Mouse (Mus musculus): ENCODE data around the gene P3h4. TPM values are rescaled to one million over a fixed set of nuclear protein-coding genes. Genes with fewer than 3 reads are reported as not detected.

Gene P3h4
- total and polyA plus RNA-seq, 3 experiments: not detected

DNA sequence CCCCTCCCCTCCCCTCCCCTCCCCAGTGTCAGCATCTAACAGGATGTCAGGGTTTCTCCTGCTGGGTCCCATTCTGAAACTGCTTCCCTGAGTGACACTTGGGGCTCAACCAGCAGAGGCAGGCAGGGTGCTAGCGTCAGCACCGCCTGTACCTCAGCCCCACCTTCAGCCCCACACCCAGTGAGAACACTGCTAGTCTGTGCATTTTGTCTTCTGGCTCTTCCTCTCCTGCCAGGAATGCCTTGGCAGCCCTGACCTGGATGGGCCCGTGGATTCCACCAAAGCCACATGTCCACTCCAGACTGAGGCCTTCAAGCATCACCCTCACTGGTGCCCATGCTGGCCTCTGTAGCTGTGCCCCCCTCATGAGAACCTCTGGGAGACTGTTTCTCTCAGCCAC lies 5.0 kb downstream of the P3h4 start:
- dilution Hi-C loops (cut with MboI; ENCODE audit: extremely low pct_ligation_motif_present, extremely low pct_unique_long_range_greater_than_20kb, low sequenced_read_pairs) (no loop called here), in situ Hi-C loops (cut with MboI; ENCODE audit: low pct_ligation_motif_present, low pct_unique_long_range_greater_than_20kb, low sequenced_read_pairs) (loop anchor here (5.0 kb wide), 1 partner anchor 47 kb away; no protein-coding TSS in a partner anchor)
- Histone ChIP-seq H3K9me3 (replicated peaks; ENCODE audit: low read length) (no peaks in the 10 kb centered on the region), H3K27me3 (replicated peaks) (peaks cover 50% of the 10 kb centered on the region), H3K4me1 (ENCODE audit: control insufficient read depth in 1 of 2, insufficient read depth in 2 of 2) (peaks cover 0 to 6% of the 10 kb centered on the region in 2 experiments; a peak in 1 of 4 replicates), H3K4me2 (ENCODE audit: insufficient read depth, low read depth, poor library complexity, severe bottlenecking) (no peak overlapping the region), H3K79me2 (replicated peaks; ENCODE audit: control insufficient read depth, extremely low read depth, insufficient read depth, poor library complexity, severe bottlenecking) (no peaks in the 10 kb centered on the region), H3K4me3 (replicated peaks in 1 of 3; ENCODE audit: low read depth in 2 of 3, low read length in 2 of 3, poor library complexity in 1 of 3) (no peak overlapping the region), H3K9ac (ENCODE audit: insufficient read depth, low read depth) (no peak overlapping the region), H3K36me3 (replicated peaks in 1 of 2; ENCODE audit: control insufficient read depth in 1 of 2, insufficient read depth in 1 of 2, low read length in 1 of 2) (no peaks in the 10 kb centered on the region), H3K27ac (ENCODE audit: insufficient read depth, low read depth) (no peak overlapping the region)
- TF ChIP-seq MAZ (IDR thresholded peaks at IDR 0.05; ENCODE audit: low read depth, low read length) (no peak), BHLHE40 (IDR thresholded peaks at IDR 0.05; ENCODE audit: low read depth, low read length) (no peak), CHD2 (IDR thresholded peaks at IDR 0.05; ENCODE audit: low read length) (no peak), IRF4 (IDR thresholded peaks at IDR 0.05; ENCODE audit: low read depth, low read length) (no peak), MEF2A (IDR thresholded peaks at IDR 0.05; ENCODE audit: borderline replicate concordance, low read depth, low read length) (no peak), CTCF (conservative IDR thresholded peaks at IDR 0.05 in 1 of 2, IDR thresholded peaks at IDR 0.05 in 1 of 2; ENCODE audit: low read depth in 2 of 2, low read length in 2 of 2) (no peak), MAFK (IDR thresholded peaks at IDR 0.05; ENCODE audit: insufficient replicate concordance, low read length) (no peak), ELF1 (IDR thresholded peaks at IDR 0.05; ENCODE audit: low read depth, low read length) (no peak), JUN (IDR thresholded peaks at IDR 0.05; ENCODE audit: insufficient read depth, low read depth, low read length) (no peak), MAX (IDR thresholded peaks at IDR 0.05; ENCODE audit: low read length) (no peak), POLR2AphosphoS2 (IDR thresholded peaks at IDR 0.05; ENCODE audit: low read depth, low read length) (no peak), ZKSCAN1 (IDR thresholded peaks at IDR 0.05; ENCODE audit: borderline replicate concordance, low read depth, low read length) (no peak), UBTF (IDR thresholded peaks at IDR 0.05; ENCODE audit: low read depth, low read length) (no peak), KAT2A (IDR thresholded peaks at IDR 0.05; ENCODE audit: insufficient replicate concordance, low read length) (no peak), ETS1 (conservative IDR thresholded peaks at IDR 0.05; ENCODE audit: low read depth, low read length) (no peak)
- no peak for DNase-seq (ENCODE audit: extremely low read depth)

DNA sequence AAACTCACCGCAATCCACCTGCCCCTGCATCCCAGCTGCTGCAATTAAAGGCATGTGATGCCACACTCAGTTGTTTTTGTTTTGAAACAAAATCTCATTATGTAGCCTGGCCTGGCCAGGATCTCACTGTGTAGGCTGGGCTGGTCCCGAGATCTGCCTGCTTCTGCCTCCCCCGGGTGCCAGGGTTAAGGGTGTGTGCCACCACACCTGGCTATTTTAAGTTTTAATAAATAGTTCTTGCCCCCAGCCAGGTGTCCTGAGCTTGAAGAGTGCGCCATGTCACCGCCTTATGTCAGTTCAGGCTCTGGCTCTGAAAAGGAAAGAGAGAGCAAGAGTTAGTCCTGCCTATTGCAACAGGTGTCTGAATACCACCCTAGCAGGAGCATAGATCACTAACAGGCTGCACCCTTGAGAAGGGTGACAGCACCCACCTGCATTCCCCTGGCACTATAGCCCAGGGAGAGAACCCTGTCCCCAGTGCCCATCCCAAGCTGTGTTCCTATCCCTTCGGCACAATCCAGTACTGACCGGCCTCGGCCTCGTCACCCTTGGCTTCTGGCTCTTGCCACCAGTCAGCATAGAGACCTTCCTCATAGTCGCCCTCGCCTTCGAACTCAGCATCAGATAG lies 5.7 kb downstream of the P3h4 start:
- no peaks in the 10 kb centered on the region for H3K9me3 ChIP-seq (replicated peaks; ENCODE audit: low read length)
- H3K4me3 ChIP-seq (replicated peaks in 1 of 3; ENCODE audit: low read depth in 2 of 3, low read length in 2 of 3, poor library complexity in 1 of 3): no peak overlapping the region
- in situ Hi-C loops (cut with MboI; ENCODE audit: low pct_ligation_motif_present, low pct_unique_long_range_greater_than_20kb, low sequenced_read_pairs) (loop anchor here (5.0 kb wide), 1 partner anchor 47 kb away; no protein-coding TSS in a partner anchor), dilution Hi-C loops (cut with MboI; ENCODE audit: extremely low pct_ligation_motif_present, extremely low pct_unique_long_range_greater_than_20kb, low sequenced_read_pairs) (no loop called here)
- no peak overlapping the region for H3K27ac ChIP-seq (ENCODE audit: insufficient read depth, low read depth)
- peaks cover 0 to 6% of the 10 kb centered on the region in 2 experiments; a peak in 1 of 4 replicates for H3K4me1 ChIP-seq (ENCODE audit: control insufficient read depth in 1 of 2, insufficient read depth in 2 of 2)
- TF ChIP-seq E2F4 (IDR thresholded peaks at IDR 0.05; ENCODE audit: insufficient replicate concordance, low read depth, low read length) (no peak), JUN (IDR thresholded peaks at IDR 0.05; ENCODE audit: insufficient read depth, low read depth, low read length) (no peak), ZKSCAN1 (IDR thresholded peaks at IDR 0.05; ENCODE audit: borderline replicate concordance, low read depth, low read length) (no peak), CHD1 (IDR thresholded peaks at IDR 0.05; ENCODE audit: low read depth, low read length) (no peak), EP300 (IDR thresholded peaks at IDR 0.05; ENCODE audit: low read length) (no peak), BHLHE40 (IDR thresholded peaks at IDR 0.05; ENCODE audit: low read depth, low read length) (no peak), PAX5 (IDR thresholded peaks at IDR 0.05; ENCODE audit: low read length) (no peak), IRF4 (IDR thresholded peaks at IDR 0.05; ENCODE audit: low read depth, low read length) (no peak), KAT2A (IDR thresholded peaks at IDR 0.05; ENCODE audit: insufficient replicate concordance, low read length) (no peak), ZC3H11A (IDR thresholded peaks at IDR 0.05; ENCODE audit: low read depth, low read length) (no peak), GABPA (IDR thresholded peaks at IDR 0.05; ENCODE audit: insufficient replicate concordance, low read depth, low read length) (no peak), ZMIZ1 (IDR thresholded peaks at IDR 0.05; ENCODE audit: low read depth, low read length) (no peak)
- DNase-seq (ENCODE audit: extremely low read depth): no peak
- no peak overlapping the region for H3K9ac ChIP-seq (ENCODE audit: insufficient read depth, low read depth)
- no peaks in the 10 kb centered on the region for H3K79me2 ChIP-seq (replicated peaks; ENCODE audit: control insufficient read depth, extremely low read depth, insufficient read depth, poor library complexity, severe bottlenecking)
- no peaks in the 10 kb centered on the region for H3K36me3 ChIP-seq (replicated peaks in 1 of 2; ENCODE audit: control insufficient read depth in 1 of 2, insufficient read depth in 1 of 2, low read length in 1 of 2)
- H3K27me3 ChIP-seq (replicated peaks): peaks cover 58% of the 10 kb centered on the region
- no peak overlapping the region for H3K4me2 ChIP-seq (ENCODE audit: insufficient read depth, low read depth, poor library complexity, severe bottlenecking)
